Mouse (Mus musculus): ENCODE results near the gene Olfml3.

Olfml3 gene

DNA sequence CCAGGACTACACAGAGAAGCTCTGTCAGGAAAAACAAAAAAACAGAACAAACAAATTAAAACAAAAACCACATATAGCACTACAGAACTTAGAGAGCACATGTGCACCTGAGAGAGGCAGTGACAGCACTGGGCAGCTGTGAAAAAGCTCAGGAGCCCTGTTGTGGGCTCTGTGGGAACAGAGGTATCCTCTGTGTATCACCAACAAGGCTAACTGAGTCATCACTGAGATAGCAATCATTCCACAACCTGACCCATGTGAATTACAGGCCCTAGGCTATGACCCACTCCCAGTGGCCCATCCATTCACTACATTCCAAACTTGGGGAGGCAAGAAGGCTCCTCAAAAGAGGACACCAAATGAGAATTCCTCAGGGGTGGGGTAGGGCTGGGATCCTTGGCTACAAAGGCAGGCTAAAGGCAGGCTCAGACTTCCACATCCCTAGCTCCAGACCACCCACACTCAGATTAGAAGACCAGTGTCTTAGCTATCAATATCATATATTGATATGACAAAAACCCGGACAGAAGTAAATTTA lies 41.3 kb downstream of the Olfml3 start:
- no peak for DNase-seq

DNA sequence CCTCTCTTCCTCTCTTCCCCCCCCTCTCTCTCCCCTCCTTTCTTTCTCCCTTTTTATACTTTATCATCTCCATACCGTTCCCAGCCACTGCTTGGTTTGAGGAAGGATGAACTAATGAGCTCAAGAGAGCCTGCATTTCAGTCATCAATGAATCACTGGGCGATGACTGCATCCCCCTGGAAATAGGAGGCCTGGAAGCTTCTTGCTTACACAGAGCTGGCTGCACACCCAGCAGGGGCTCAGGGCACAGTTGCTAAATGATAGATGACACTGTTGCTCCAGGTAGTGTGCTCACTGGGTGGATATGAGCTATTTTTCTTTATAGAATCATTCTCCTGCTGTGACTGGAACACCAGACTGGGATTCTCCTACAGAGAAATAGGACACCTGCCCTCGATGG lies 42.2 kb downstream of the Olfml3 start:
- DNase-seq, result no peak

DNA sequence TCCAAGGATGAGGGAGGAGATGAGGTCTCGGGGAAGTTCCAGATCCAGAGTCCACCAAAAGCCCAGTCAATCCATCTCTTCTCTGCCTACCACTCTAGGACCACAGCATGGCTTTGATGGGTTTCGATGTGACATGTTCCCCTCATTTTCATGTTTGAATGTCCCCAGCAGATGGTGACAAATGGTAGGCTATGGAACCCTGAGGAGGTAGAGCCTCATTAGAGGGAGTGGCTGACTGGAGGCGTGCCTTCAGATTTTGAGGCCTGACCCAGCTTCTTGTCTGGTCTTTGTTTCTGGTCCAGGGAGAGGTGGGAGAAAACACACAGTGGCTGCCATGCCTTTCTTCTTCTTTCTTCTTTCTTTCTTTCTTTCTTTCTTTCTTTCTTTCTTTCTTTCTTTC lies 47.3 kb downstream of the Olfml3 start:
- DNase-seq, result no peak

DNA sequence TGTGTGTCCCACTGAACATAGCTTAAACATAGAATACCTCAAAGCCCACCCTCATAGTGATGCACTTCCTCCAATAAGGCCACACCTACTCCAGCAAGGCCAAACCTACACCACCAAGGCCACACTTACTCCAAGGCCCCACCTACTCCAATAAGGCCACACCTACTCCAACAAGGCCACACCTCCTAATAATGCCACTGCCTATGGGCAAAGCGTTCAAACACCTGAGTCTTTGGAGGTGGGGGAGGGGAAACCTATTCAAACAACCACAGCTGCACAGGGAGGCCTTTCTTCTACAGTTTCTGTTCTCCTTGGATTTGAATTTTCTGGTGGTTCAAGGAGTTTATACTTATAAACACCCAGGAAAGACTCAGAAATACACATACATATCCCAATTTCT lies 48.8 kb downstream of the Olfml3 start:
- no peak for DNase-seq

DNA sequence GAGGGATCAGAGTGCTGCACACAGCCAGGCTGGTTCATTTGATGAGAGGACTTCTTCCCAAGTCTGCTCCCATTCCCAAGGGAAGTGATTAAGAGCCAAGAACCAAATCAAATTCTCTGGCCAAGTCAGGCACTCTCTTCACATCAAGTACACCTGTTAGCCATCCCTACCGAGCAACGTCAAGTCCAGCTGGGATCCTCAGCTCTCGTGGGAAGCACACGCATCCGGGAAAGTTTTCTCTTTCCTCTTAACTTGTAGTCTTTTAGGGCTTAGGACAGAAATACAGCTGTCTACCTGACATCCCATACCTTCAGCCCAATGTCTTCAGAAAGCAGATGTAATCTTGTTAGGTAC lies 53.9 kb downstream of the Olfml3 start:
- no peak for DNase-seq

DNA sequence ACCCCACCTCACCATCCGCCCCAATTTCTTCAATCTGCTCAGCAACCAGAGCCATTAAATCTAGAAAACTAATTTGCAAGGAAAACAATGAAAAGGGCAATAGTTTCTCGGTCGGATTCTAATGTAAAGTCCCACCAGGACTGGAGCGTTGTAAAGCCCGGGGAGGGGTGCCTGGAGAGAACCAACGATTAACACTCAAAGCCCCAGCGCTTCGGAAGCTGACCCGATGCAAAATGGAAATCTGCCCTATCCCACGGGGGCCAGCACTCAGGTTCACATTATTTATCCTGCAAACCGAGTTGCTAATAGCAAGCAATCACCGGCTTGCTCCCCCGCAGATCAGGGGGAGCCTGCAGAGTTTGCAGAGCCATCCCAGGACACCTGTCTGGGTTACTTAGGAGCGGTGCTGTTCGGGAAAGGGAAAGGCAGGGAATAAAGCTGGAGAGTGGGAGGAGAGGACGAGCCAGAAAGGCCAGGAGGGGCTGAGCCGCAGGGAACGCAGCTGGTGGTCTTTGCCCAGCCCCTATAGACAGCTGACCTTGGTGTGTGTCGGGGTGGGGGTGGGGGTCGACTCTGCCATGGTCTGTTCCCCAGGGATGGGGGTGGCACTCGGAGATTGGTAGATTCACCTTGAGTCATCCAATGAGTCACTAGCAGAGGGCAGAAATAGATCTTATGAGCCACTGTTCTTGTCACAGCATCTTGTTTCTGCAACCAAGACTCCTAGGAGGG lies 54.4 kb downstream of the Olfml3 start:
- DNase-seq, result no peak

DNA sequence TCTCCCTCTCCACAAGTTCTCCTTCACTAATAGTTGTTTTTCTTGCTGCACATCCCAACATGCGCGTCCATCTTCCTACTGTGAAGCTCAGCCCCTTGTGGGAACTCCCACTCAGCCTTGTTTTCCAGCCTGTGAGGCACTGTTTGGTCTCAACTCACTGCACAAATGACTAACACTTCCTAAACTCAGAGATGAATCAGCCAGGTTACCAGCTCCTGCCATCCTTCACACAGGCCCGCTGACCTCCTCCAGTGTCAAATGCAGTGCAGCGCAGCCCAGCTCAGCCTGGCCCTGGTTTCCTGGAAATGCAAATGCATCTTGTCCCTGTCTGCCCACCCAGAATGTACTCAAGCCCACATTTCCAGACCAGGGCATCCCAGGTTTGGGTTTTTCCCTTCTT lies 55.3 kb downstream of the Olfml3 start:
- DNase-seq, result no peak

DNA sequence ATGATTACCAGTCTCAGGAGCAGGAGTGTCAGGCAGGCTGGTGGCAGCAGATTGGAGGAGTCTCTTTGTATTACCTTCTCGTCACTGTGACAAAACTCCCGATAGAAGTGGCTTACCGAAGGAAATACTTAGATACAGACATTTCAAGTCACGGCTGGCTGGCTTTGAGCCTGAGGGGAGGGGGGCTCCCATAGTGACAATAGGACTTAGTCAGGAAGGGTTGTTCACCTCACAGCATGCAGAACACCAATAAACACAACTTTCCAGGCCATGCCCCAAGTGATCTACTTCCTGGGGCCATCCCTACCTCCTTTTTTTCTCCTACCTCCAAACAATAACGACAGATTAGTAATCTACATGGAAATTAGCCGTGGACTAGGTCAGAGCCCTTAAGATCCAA lies 59.0 kb downstream of the Olfml3 start:
- DNase-seq, result no peak

DNA sequence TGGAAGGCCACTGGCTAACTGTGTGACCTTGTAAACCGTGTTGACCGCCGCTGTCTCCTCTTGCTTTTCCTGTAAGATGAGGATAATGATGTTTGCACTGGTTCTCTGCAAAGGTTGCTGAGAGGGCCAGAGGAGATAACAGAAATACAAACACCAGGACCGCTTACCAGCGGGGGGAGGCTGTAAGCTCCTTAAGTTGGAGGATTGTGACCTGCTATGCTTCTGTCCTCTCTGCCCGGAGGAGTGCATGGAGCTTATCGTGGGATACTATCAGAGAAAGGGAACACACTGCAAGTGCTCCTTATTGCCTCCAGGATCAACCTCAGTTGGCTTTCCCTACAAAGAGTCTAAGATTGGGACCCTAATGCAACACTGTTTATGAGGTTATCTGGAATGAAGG lies 65.1 kb downstream of the Olfml3 start:
- DNase-seq, result no peak

All from thymus, postnatal 4 days (tissue).